Mouse (Mus musculus): ENCODE results near the gene 1700067P10Rik. TPM values are rescaled to one million over a fixed set of nuclear protein-coding genes. Genes with fewer than 3 reads are reported as not detected.

Gene 1700067P10Rik
- polyA plus RNA-seq, 1 experiment, result not detected

GRCm38 (mm10) chr17:48051638-48052337 lies 37.3 kb upstream of the 1700067P10Rik start:
- peaks cover 32% of the 10 kb centered on the region for H3K27me3 ChIP-seq (ENCODE audit: control insufficient read depth, insufficient read depth, insufficient read length)
- no peak overlapping the region for H3ac ChIP-seq (ENCODE audit: control insufficient read depth, insufficient read length)
- H3K4me3 ChIP-seq, result no peak overlapping the region
- H3K4me2 ChIP-seq (ENCODE audit: low read depth), result no peak overlapping the region
- H3K79me2 ChIP-seq (ENCODE audit: control insufficient read depth, insufficient read depth), result no peaks in the 10 kb centered on the region
- H3K36me3 ChIP-seq (ENCODE audit: control insufficient read depth, insufficient read depth), result no peaks in the 10 kb centered on the region
- TF ChIP-seq CEBPB (IDR thresholded peaks at IDR 0.05; ENCODE audit: insufficient read depth, poor library complexity, severe bottlenecking) (no peak), TCF12 (IDR thresholded peaks at IDR 0.05; ENCODE audit: insufficient read depth, poor library complexity, severe bottlenecking) (no peak)

GRCm38 (mm10) chr17:48052338-48053067 lies 36.6 kb upstream of the 1700067P10Rik start:
- no peak overlapping the region for H3K4me2 ChIP-seq (ENCODE audit: low read depth)
- TF ChIP-seq USF1 (IDR thresholded peaks at IDR 0.05; ENCODE audit: low read depth), result no peak
- peaks cover 39% of the 10 kb centered on the region for H3K27me3 ChIP-seq (ENCODE audit: control insufficient read depth, insufficient read depth, insufficient read length)
- H3K79me2 ChIP-seq (ENCODE audit: control insufficient read depth, insufficient read depth), result no peaks in the 10 kb centered on the region
- H3ac ChIP-seq (ENCODE audit: control insufficient read depth, insufficient read length), result no peak overlapping the region
- H3K4me3 ChIP-seq, result no peak overlapping the region
- H3K36me3 ChIP-seq (ENCODE audit: control insufficient read depth, insufficient read depth), result no peaks in the 10 kb centered on the region

- Histone ChIP-seq H3K36me3 (ENCODE audit: control insufficient read depth, insufficient read depth) (no peaks in the 10 kb centered on the region), H3K4me2 (ENCODE audit: low read depth) (no peak overlapping the region), H3K27me3 (ENCODE audit: control insufficient read depth, insufficient read depth, insufficient read length) (peaks cover 42% of the 10 kb centered on the region), H3ac (ENCODE audit: control insufficient read depth, insufficient read length) (no peak overlapping the region), H3K4me3 (no peak overlapping the region), H3K79me2 (ENCODE audit: control insufficient read depth, insufficient read depth) (no peaks in the 10 kb centered on the region)
- TF ChIP-seq REST (IDR thresholded peaks at IDR 0.05; ENCODE audit: insufficient read depth, insufficient read length) (no peak), USF1 (IDR thresholded peaks at IDR 0.05; ENCODE audit: low read depth) (no peak), MAX (IDR thresholded peaks at IDR 0.05; ENCODE audit: low read depth) (no peak), MYOD1 (IDR thresholded peaks at IDR 0.05; ENCODE audit: control insufficient read depth in 1 of 3, insufficient read length in 2 of 3, low read depth in 2 of 3) (no peak), POLR2A (IDR thresholded peaks at IDR 0.05; ENCODE audit: insufficient read length, low read depth) (no peak)
Observed at GRCm38 (mm10) chr17:48053646-48054045, 35.5 kb upstream of the 1700067P10Rik start.

- H3K4me3 ChIP-seq, result no peak overlapping the region
- no peak for TF ChIP-seq TCF12 (IDR thresholded peaks at IDR 0.05; ENCODE audit: insufficient read depth, poor library complexity, severe bottlenecking)
- TF ChIP-seq POLR2AphosphoS2 (IDR thresholded peaks at IDR 0.05; ENCODE audit: insufficient read length, low read depth), result no peak
- TF ChIP-seq SRF (IDR thresholded peaks at IDR 0.05; ENCODE audit: control insufficient read depth, insufficient read length, low read depth), result no peak
- TF ChIP-seq MYOD1 (IDR thresholded peaks at IDR 0.05; ENCODE audit: control insufficient read depth in 1 of 3, insufficient read length in 2 of 3, low read depth in 2 of 3), result no peak
- TF ChIP-seq E2F4 (IDR thresholded peaks at IDR 0.05; ENCODE audit: insufficient read depth), result no peak
- no peak for TF ChIP-seq TCF3 (IDR thresholded peaks at IDR 0.05; ENCODE audit: insufficient read length, low read depth)
- no peak for TF ChIP-seq MYOG (IDR thresholded peaks at IDR 0.05; ENCODE audit: control insufficient read depth in 1 of 3, insufficient read depth in 1 of 3, insufficient read length in 2 of 3, low read depth in 2 of 3)
- no peak for TF ChIP-seq MAX (IDR thresholded peaks at IDR 0.05; ENCODE audit: low read depth)
- no peak for TF ChIP-seq CEBPB (IDR thresholded peaks at IDR 0.05; ENCODE audit: insufficient read depth, poor library complexity, severe bottlenecking)
- TF ChIP-seq USF1 (IDR thresholded peaks at IDR 0.05; ENCODE audit: low read depth), result no peak
- TF ChIP-seq POLR2A (IDR thresholded peaks at IDR 0.05; ENCODE audit: insufficient read length, low read depth), result no peak
- TF ChIP-seq REST (IDR thresholded peaks at IDR 0.05; ENCODE audit: insufficient read depth, insufficient read length), result no peak
- H3K27me3 ChIP-seq (ENCODE audit: control insufficient read depth, insufficient read depth, insufficient read length), result peaks cover 31% of the 10 kb centered on the region
- no peaks in the 10 kb centered on the region for H3K36me3 ChIP-seq (ENCODE audit: control insufficient read depth, insufficient read depth)
- no peak overlapping the region for H3ac ChIP-seq (ENCODE audit: control insufficient read depth, insufficient read length)
- H3K4me2 ChIP-seq (ENCODE audit: low read depth), result no peak overlapping the region
- H3K79me2 ChIP-seq (ENCODE audit: control insufficient read depth, insufficient read depth), result no peaks in the 10 kb centered on the region
Observed at GRCm38 (mm10) chr17:48055076-48055816, 33.9 kb upstream of the 1700067P10Rik start.

GRCm38 (mm10) chr17:48057382-48057781 lies 31.7 kb upstream of the 1700067P10Rik start:
- Histone ChIP-seq H3K4me2 (ENCODE audit: low read depth) (no peak overlapping the region), H3K4me3 (no peak overlapping the region)

More at GRCm38 (mm10) chr17:48057382-48057781, 31.7 kb upstream of the 1700067P10Rik start:
- Histone ChIP-seq H3ac (ENCODE audit: control insufficient read depth, insufficient read length) (no peak overlapping the region), H3K79me2 (ENCODE audit: control insufficient read depth, insufficient read depth) (no peaks in the 10 kb centered on the region), H3K36me3 (ENCODE audit: control insufficient read depth, insufficient read depth) (no peaks in the 10 kb centered on the region), H3K27me3 (ENCODE audit: control insufficient read depth, insufficient read depth, insufficient read length) (peaks cover 26% of the 10 kb centered on the region)
- TF ChIP-seq MAX (IDR thresholded peaks at IDR 0.05; ENCODE audit: low read depth) (no peak), REST (IDR thresholded peaks at IDR 0.05; ENCODE audit: insufficient read depth, insufficient read length) (no peak), POLR2A (IDR thresholded peaks at IDR 0.05; ENCODE audit: insufficient read length, low read depth) (no peak), MYOG (IDR thresholded peaks at IDR 0.05; ENCODE audit: control insufficient read depth in 1 of 3, insufficient read depth in 1 of 3, insufficient read length in 2 of 3, low read depth in 2 of 3) (no peak), MYOD1 (IDR thresholded peaks at IDR 0.05; ENCODE audit: control insufficient read depth in 1 of 3, insufficient read length in 2 of 3, low read depth in 2 of 3) (no peak), E2F4 (IDR thresholded peaks at IDR 0.05; ENCODE audit: insufficient read depth) (no peak), SRF (IDR thresholded peaks at IDR 0.05; ENCODE audit: control insufficient read depth, insufficient read length, low read depth) (no peak), TCF3 (IDR thresholded peaks at IDR 0.05; ENCODE audit: insufficient read length, low read depth) (no peak), TCF12 (IDR thresholded peaks at IDR 0.05; ENCODE audit: insufficient read depth, poor library complexity, severe bottlenecking) (no peak), CEBPB (IDR thresholded peaks at IDR 0.05; ENCODE audit: insufficient read depth, poor library complexity, severe bottlenecking) (no peak), POLR2AphosphoS2 (IDR thresholded peaks at IDR 0.05; ENCODE audit: insufficient read length, low read depth) (no peak), USF1 (IDR thresholded peaks at IDR 0.05; ENCODE audit: low read depth) (no peak)

All from myocyte (in vitro differentiated cells).